Mouse (Mus musculus): ENCODE data around the gene Vmn1r131. TPM values are rescaled to one million over a fixed set of nuclear protein-coding genes. Genes with fewer than 3 reads are reported as not detected.
"Not testable (repeated sequence)": the region's sequence is repeated elsewhere in the genome, so short reads cannot be mapped to it uniquely, and the experiment has no call there.

Vmn1r131 gene
- not detected for total RNA-seq (2021)
- long read RNA-seq, experiment 1: 0 reads
- long read RNA-seq, experiment 2: 0 reads

DNA sequence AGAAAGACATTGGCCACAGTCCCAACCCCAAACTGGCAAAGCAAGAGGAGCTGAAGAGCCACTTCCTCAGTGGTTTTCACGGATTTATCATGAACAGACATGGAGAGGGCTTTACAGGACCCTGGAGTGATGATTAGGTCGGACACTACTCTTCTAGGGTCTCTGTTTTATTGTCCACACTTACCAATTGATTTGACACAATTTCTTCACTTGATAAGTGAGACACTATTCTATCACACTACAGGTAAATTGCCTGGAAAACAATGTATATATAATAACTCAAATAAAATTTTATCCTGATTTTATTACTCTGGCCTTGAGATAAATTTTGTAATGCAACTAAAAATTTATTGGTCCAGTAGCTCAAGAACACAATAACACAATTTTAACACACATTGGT is at the start of gene Vmn1r131:
Gene Vmn1r131 (minus strand): TSS at position 101 of the 400 bp plus-strand sequence.
- not testable (repeated sequence) for H3K27ac ChIP-seq; DNase-seq (ENCODE audit: low spot score in 2 of 2)

DNA sequence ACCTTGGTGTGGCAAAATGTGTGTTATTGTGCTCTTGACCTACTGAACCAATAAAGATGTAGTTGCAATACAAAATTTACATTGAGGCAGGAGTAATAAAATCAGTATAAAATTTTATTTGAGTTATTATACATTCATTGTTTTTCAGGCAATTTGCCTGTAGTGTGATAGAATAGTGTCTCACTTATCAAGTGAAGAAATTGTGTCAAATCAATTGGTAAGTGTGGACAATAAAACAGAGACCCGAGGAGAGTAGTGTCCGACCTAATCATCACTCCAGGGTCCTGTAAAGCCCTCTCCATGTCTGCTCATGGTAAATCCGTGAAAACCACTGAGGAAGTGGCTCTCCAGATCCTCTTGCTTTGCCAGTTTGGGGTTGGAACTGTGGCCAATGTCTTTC is 34.4 kb downstream of the Vmn1r131 start, which contains the start of gene Vmn1r130:
Gene Vmn1r130 (plus strand): TSS at position 301 of the 400 bp plus-strand sequence.
- not testable (repeated sequence) for H3K4me3 ChIP-seq; H3K27ac ChIP-seq; DNase-seq (ENCODE audit: low spot score in 2 of 2)

More for the DNA sequence above, at the start of gene Vmn1r131:
- H3K4me3 ChIP-seq: not testable (repeated sequence)

Other genes with a start within 250 kb of the Vmn1r131 start
- gene Vmn1r126, start 244.6 kb downstream of the Vmn1r131 start, total RNA-seq (2021): not detected
- not detected for gene Vmn1r127, start 226.2 kb downstream of the Vmn1r131 start, total RNA-seq (2021)
- not detected for gene Vmn1r128, start 196.7 kb downstream of the Vmn1r131 start, total RNA-seq (2021)
- not detected for gene Vmn1r129, start 184.8 kb downstream of the Vmn1r131 start, total RNA-seq (2021)
- not detected for gene Gm6882, start 113.3 kb downstream of the Vmn1r131 start, total RNA-seq (2021)
- not detected for gene Vmn1r130, start 34.3 kb downstream of the Vmn1r131 start, total RNA-seq (2021)
- gene Vmn1r132, start 68.0 kb upstream of the Vmn1r131 start, total RNA-seq (2021): not detected
- gene Gm4175, start 215.4 kb upstream of the Vmn1r131 start, total RNA-seq (2021): not detected